Mouse (Mus musculus) heart, postnatal 14 days (tissue): Measurements from ENCODE around the gene Ptprn. TPM values are rescaled to one million over a fixed set of nuclear protein-coding genes. Genes with fewer than 3 reads are reported as not detected.

ENCODE experiments used
- DNase-seq, 2 experiments: peaks; one replicate each; pipeline ENCODE4 v3.0.0; 2021 to 2022
- intact Hi-C: fragments of 180-260 bp; cut with DNase I; formaldehyde crosslinking; loops from one replicate; pipeline ENCODE4 v1.15.1; 2025
- microRNA-seq, 2 experiments: library from miRNA; unstranded; fragments of <30 nt; microRNA quantifications; one replicate each; pipeline ENCODE4 v1.2.0; 2021 to 2022
- total RNA-seq, 2 experiments: library from RNA; stranded (reverse); gene quantifications; 2 replicates each; pipeline ENCODE4 v1.2.3; 2021

Gene Ptprn
- total RNA-seq, 2 experiments from 2014 or later: 0.44 to 0.60 TPM

GRCm38 (mm10) chr1:75208967-75209678 is 55.2 kb downstream of the Ptprn start:
- intact Hi-C loops: loop anchor here (2.0 kb wide), 1 partner anchor 66 kb away; the partner anchor contains the start of genes Cnppd1 and Retreg2
- peak; percentile 27 to 60 for DNase-seq

DNA sequence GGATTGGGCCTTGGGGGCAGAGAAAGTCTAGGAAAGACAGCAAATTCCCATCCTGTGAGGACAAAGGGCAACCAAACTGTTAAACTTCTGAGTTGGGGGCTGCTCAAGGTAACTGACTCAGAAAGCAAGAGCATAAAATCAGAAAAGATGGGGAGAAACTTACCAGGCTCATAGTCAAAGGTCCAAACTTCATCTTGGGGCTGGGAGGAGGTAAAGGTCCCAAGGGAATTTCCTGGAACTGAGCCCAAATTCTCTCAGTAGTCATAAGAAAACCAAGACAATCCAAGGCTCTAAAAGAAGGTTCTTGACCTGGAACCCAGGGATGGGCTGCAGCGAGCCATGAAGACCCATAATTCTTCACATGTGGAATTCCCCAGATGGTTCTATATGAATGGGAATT is 63.1 kb downstream of the Ptprn start:
- intact Hi-C loops: no loop called here
- DNase-seq: no peak

Small RNA genes lying within 50 kb of the gene (microRNA-seq; reads per million reads assigned to microRNA genes)
- 0 reads per million in 2 experiments for gene Gm27943

Other genes with a start within 250 kb of the Ptprn start
- 1 to 10 TPM; 2.6 to 4.0 TPM for gene Nhej1, start 139.3 kb downstream of the Ptprn start, total RNA-seq
- gene Slc23a3, start 130.6 kb downstream of the Ptprn start, total RNA-seq: 1 to 10 TPM in 1 of 2 experiments, under 1 TPM in 1; 0.78 to 1.0 TPM
- 10 to 100 TPM; 28.7 to 29.2 TPM for gene Cnppd1, start 121.8 kb downstream of the Ptprn start, total RNA-seq
- 10 to 100 TPM; 23.9 to 27.4 TPM for gene Retreg2, start 121.7 kb downstream of the Ptprn start, total RNA-seq
- gene Zfand2b, start 95.9 kb downstream of the Ptprn start, total RNA-seq: 10 to 100 TPM; 16.0 to 16.7 TPM
- 10 to 100 TPM; 25.7 to 26.4 TPM for gene Abcb6, start 84.1 kb downstream of the Ptprn start, total RNA-seq
- 10 to 100 TPM; 13.5 to 13.6 TPM for gene Ankzf1, start 72.4 kb downstream of the Ptprn start, total RNA-seq
- 10 to 100 TPM; 61.1 to 68.8 TPM for gene Atg9a, start 72.3 kb downstream of the Ptprn start, total RNA-seq
- gene Glb1l, start 53.7 kb downstream of the Ptprn start, total RNA-seq: 1 to 10 TPM; 5.2 to 6.7 TPM
- gene Stk16, start 53.7 kb downstream of the Ptprn start, total RNA-seq: 10 to 100 TPM; 55.9 to 58.1 TPM
- 100 to 1,000 TPM; 546 to 642 TPM for gene Tuba4a, start 44.6 kb downstream of the Ptprn start, total RNA-seq
- gene A630095N17Rik, start 32.4 kb downstream of the Ptprn start, total RNA-seq: not detected
- 10 to 100 TPM; 66.4 to 74.6 TPM for gene Dnajb2, start 28.1 kb downstream of the Ptprn start, total RNA-seq
- not detected for gene Resp18, start 13.9 kb upstream of the Ptprn start, total RNA-seq
- gene Dnpep, start 53.5 kb upstream of the Ptprn start, total RNA-seq: 10 to 100 TPM; 85.6 to 88.5 TPM
- 1,000 to 10,000 TPM; 1,039 to 1,057 TPM for gene Des, start 95.8 kb upstream of the Ptprn start, total RNA-seq
- 100 to 1,000 TPM; 125 to 126 TPM for gene Speg, start 110.8 kb upstream of the Ptprn start, total RNA-seq
- gene Gmppa, start 171.4 kb upstream of the Ptprn start, total RNA-seq: 10 to 100 TPM; 32.3 to 32.5 TPM
- gene Asic4, start 185.9 kb upstream of the Ptprn start, total RNA-seq: not detected
- gene Chpf, start 214.8 kb upstream of the Ptprn start, total RNA-seq: 10 to 100 TPM; 29.5 to 30.1 TPM
- gene Tmem198, start 215.0 kb upstream of the Ptprn start, total RNA-seq: under 1 TPM; 0.26 to 0.88 TPM
- gene Obsl1, start 241.9 kb upstream of the Ptprn start, total RNA-seq: 100 to 1,000 TPM; 166 to 172 TPM
- gene Inha, start 242.6 kb upstream of the Ptprn start, total RNA-seq: 1 to 10 TPM; 6.0 to 7.8 TPM